9 mouse cellular contexts compared by ENCODE assay signal in the genomic region with DNA sequence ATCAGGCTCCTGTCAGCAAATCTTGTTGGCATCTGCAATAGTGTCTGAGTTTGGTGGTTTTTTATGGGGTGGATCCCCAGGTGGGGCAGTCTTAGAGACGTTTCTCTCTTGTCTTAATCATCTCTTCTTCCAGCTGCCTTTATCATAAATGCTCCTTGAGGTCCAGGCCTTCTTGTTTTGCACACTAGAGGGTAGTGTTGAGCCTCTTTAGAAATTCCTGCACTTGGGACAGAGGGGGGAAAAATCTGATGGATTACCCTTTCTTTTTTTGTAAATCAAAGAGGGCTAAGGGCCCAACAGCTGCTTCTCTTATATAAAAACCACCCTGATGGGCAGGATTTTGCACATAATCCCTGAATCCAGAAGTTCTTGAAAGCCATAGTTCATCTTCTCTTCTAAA.
DNase-seq lines count a peak whose midpoint lies in the region; ATAC-seq and TF ChIP-seq lines count a peak whose summit lies in the region.
"Had no signal": no experiment of that assay in that cellular context is flagged by ENCODE, and none has a peak within 500 bp of the region (broad histone marks: within the 10 kb centered on the region; RNA-seq: fewer than 3 reads in every experiment).

No protein-coding gene starts in this region.

- H3K9ac ChIP-seq in heart, embryonic 12.5 days, result no peak overlapping the region
- no peak overlapping the region for H3K9ac ChIP-seq in midbrain, embryonic 14.5 days (replicated peaks; ENCODE audit: low read length)
- H3K9ac ChIP-seq: limb, embryonic 12.5 days had no signal

- peak; percentile 35 to 74 for DNase-seq in heart, adult 18-20 months
- DNase-seq in midbrain, embryonic 14.5 days, result peak; percentile 74
- no peak for DNase-seq in midbrain, embryonic 10.5 days (ENCODE audit: low spot score)
- DNase-seq in brain, adult 2 months (ENCODE audit: low read depth, low spot score), result peak; percentile 53
- DNase-seq in layer of hippocampus, adult 2 months (ENCODE audit: low spot score in 2 of 2), result peak; percentile 16 to 62
- DNase-seq in right cerebral cortex, postnatal 14 days, result peak; percentile 11
- DNase-seq in T-cell, adult 2 months (ENCODE audit: low spot score), result no peak

- H3K27me3 ChIP-seq in heart, embryonic 12.5 days (replicated peaks), result no peaks in the 10 kb centered on the region
- H3K27me3 ChIP-seq in midbrain, embryonic 14.5 days (ENCODE audit: control insufficient read depth, insufficient read depth, low read length), result no peaks in the 10 kb centered on the region
- no peaks in the 10 kb centered on the region for H3K27me3 ChIP-seq in midbrain, embryonic 10.5 days (ENCODE audit: low read depth, poor library complexity, severe bottlenecking)
- H3K27me3 ChIP-seq: limb, embryonic 12.5 days had no signal

- no peak overlapping the region for H3K4me2 ChIP-seq in heart, embryonic 12.5 days
- no peak overlapping the region for H3K4me2 ChIP-seq in midbrain, embryonic 14.5 days (ENCODE audit: low read length)
- H3K4me2 ChIP-seq: limb, embryonic 12.5 days had no signal

- H3K36me3 ChIP-seq in heart, embryonic 12.5 days, result no peaks in the 10 kb centered on the region
- H3K36me3 ChIP-seq in midbrain, embryonic 14.5 days (ENCODE audit: control insufficient read depth, insufficient read depth, low read length), result no peaks in the 10 kb centered on the region
- no peaks in the 10 kb centered on the region for H3K36me3 ChIP-seq in midbrain, embryonic 10.5 days
- H3K36me3 ChIP-seq: limb, embryonic 12.5 days had no signal

- no peak for ATAC-seq in heart, embryonic 12.5 days (ENCODE audit: insufficient number of reproducible peaks, low FRiP score)
- ATAC-seq in midbrain, embryonic 14.5 days (ENCODE audit: low FRiP score, low TSS enrichment), result no peak

- peak; percentile 85 for TF ChIP-seq CTCF in layer of hippocampus, adult 2 months (conservative IDR thresholded peaks at IDR 0.05)

- 8% methylated on average over 1 of the region's 1 CpGs for WGBS in heart, embryonic 12.5 days
- 30% methylated on average over 1 of the region's 1 CpGs for WGBS in midbrain, embryonic 14.5 days
- 26% methylated on average over 1 of the region's 1 CpGs for WGBS in midbrain, embryonic 10.5 days

- H3K4me1 ChIP-seq in heart, embryonic 12.5 days (replicated peaks), result no peaks in the 10 kb centered on the region
- H3K4me1 ChIP-seq in midbrain, embryonic 14.5 days (ENCODE audit: control insufficient read depth, insufficient read depth, low read length), result no peaks in the 10 kb centered on the region
- no peaks in the 10 kb centered on the region for H3K4me1 ChIP-seq in midbrain, embryonic 10.5 days
- H3K4me1 ChIP-seq: limb, embryonic 12.5 days had no signal

- no peak overlapping the region for H3K27ac ChIP-seq in heart, embryonic 12.5 days (ENCODE audit: poor library complexity, severe bottlenecking)
- H3K27ac ChIP-seq in midbrain, embryonic 14.5 days (replicated peaks; ENCODE audit: low read depth, low read length), result no peak overlapping the region
- H3K27ac ChIP-seq in midbrain, embryonic 10.5 days (replicated peaks), result no peak overlapping the region
- H3K27ac ChIP-seq in layer of hippocampus, adult 2 months, result no peak overlapping the region
- H3K27ac ChIP-seq: limb, embryonic 12.5 days had no signal

- H3K9me3 ChIP-seq in heart, embryonic 12.5 days (replicated peaks), result no peaks in the 10 kb centered on the region
- no peaks in the 10 kb centered on the region for H3K9me3 ChIP-seq in midbrain, embryonic 14.5 days (ENCODE audit: control insufficient read depth, low read length)
- no peaks in the 10 kb centered on the region for H3K9me3 ChIP-seq in midbrain, embryonic 10.5 days (replicated peaks)
- H3K9me3 ChIP-seq: limb, embryonic 12.5 days had no signal

- H3K4me3 ChIP-seq in heart, embryonic 12.5 days, result no peak overlapping the region
- H3K4me3 ChIP-seq in midbrain, embryonic 14.5 days (replicated peaks; ENCODE audit: low read depth, low read length), result no peak overlapping the region
- no peak overlapping the region for H3K4me3 ChIP-seq in midbrain, embryonic 10.5 days
- H3K4me3 ChIP-seq in layer of hippocampus, adult 2 months, result no peak overlapping the region
- H3K4me3 ChIP-seq: limb, embryonic 12.5 days had no signal

Comparison
In these comparisons a context has a peak if more than half of its experiments do, and no peak if none do; other contexts are left out.
1. DNase-seq: peak in heart, adult 18-20 months (2 of 2), midbrain, embryonic 14.5 days (single experiment), brain, adult 2 months (single experiment), layer of hippocampus, adult 2 months (2 of 2) and right cerebral cortex, postnatal 14 days (single experiment); none in midbrain, embryonic 10.5 days (single experiment) and T-cell, adult 2 months (single experiment).